Mouse (Mus musculus): ENCODE data around the gene Aig1.
"Not testable (repeated sequence)": the region's sequence is repeated elsewhere in the genome, so short reads cannot be mapped to it uniquely, and the experiment has no call there.

Gene Aig1

GRCm38 (mm10) chr10:13868371-13869321 lies at the start of gene Aig1:
Gene Aig1, minus strand, starts transcription at chr10:13868980.
- peak; percentile 58 to 67 for DNase-seq (ENCODE audit: low spot score in 2 of 2)

- DNase-seq (ENCODE audit: low spot score in 2 of 2) = peak in 1 of 2 experiments; percentile 1
These were observed 48.0 kb upstream of the Aig1 start for GRCm38 (mm10) chr10:13916645-13917342.

- DNase-seq (ENCODE audit: low spot score in 2 of 2) = no peak
These were observed 46.4 kb upstream of the Aig1 start for GRCm38 (mm10) chr10:13915211-13915610.

- DNase-seq (ENCODE audit: low spot score in 2 of 2) = no peak
These were observed 44.9 kb upstream of the Aig1 start for GRCm38 (mm10) chr10:13913689-13914088.

GRCm38 (mm10) chr10:13906261-13906741 lies 37.5 kb upstream of the Aig1 start:
- DNase-seq (ENCODE audit: low spot score in 2 of 2) = no peak

GRCm38 (mm10) chr10:13905618-13906017 lies 36.8 kb upstream of the Aig1 start:
- DNase-seq (ENCODE audit: low spot score in 2 of 2) = no peak

- DNase-seq (ENCODE audit: low spot score in 2 of 2) = not testable (repeated sequence)
These were observed 24.0 kb upstream of the Aig1 start for GRCm38 (mm10) chr10:13892762-13893161.

GRCm38 (mm10) chr10:13882975-13883875 lies 14.4 kb upstream of the Aig1 start:
- no peak for DNase-seq (ENCODE audit: low spot score in 2 of 2)

- no peak for DNase-seq (ENCODE audit: low spot score in 2 of 2)
These were observed 13.7 kb upstream of the Aig1 start for GRCm38 (mm10) chr10:13882490-13882889.

- DNase-seq (ENCODE audit: low spot score in 2 of 2) = no peak
These were observed 9.9 kb upstream of the Aig1 start for GRCm38 (mm10) chr10:13878696-13879095.

GRCm38 (mm10) chr10:13875038-13875420 lies 6.2 kb upstream of the Aig1 start:
- DNase-seq (ENCODE audit: low spot score in 2 of 2) = no peak

- DNase-seq (ENCODE audit: low spot score in 2 of 2) = no peak
These were observed 5.7 kb upstream of the Aig1 start for GRCm38 (mm10) chr10:13874301-13875037.

- no peak for DNase-seq (ENCODE audit: low spot score in 2 of 2)
These were observed 1.8 kb upstream of the Aig1 start for GRCm38 (mm10) chr10:13870531-13870930.

- DNase-seq (ENCODE audit: low spot score in 2 of 2) = no peak
These were observed 699 bp upstream of the Aig1 start for GRCm38 (mm10) chr10:13869322-13870035.

- no peak for DNase-seq (ENCODE audit: low spot score in 2 of 2)
These were observed 2.4 kb downstream of the Aig1 start for GRCm38 (mm10) chr10:13866391-13866790.

GRCm38 (mm10) chr10:13861115-13861909 lies 7.5 kb downstream of the Aig1 start:
- DNase-seq (ENCODE audit: low spot score in 2 of 2) = no peak

GRCm38 (mm10) chr10:13856438-13856837 lies 12.3 kb downstream of the Aig1 start:
- no peak for DNase-seq (ENCODE audit: low spot score in 2 of 2)

GRCm38 (mm10) chr10:13855969-13856368 lies 12.8 kb downstream of the Aig1 start:
- no peak for DNase-seq (ENCODE audit: low spot score in 2 of 2)

GRCm38 (mm10) chr10:13855111-13855510 lies 13.7 kb downstream of the Aig1 start:
- no peak for DNase-seq (ENCODE audit: low spot score in 2 of 2)

Measured in spleen, postnatal 14 days (tissue).